Mouse (Mus musculus) liver, embryonic 15.5 days (tissue): ENCODE measurements around the gene Xpo4. TPM values are rescaled to one million over a fixed set of nuclear protein-coding genes. Genes with fewer than 3 reads are reported as not detected.

Source experiments
- ATAC-seq: fragments of 200-750 bp; cut with Nextera tagmentation; 2 replicates; pipeline ENCODE4 v1.8.0; 2017; ENCODE audit warnings: moderate number of reproducible peaks, mild to moderate bottlenecking, moderate library complexity; ENCODE audit not compliant: insufficient read depth
- H3K27ac ChIP-seq: fragments of 300-500 bp; sonication (generic); replicated peaks from 2 replicates; pipeline ENCODE4 v1.5.1; 2015; ENCODE audit warnings: mild to moderate bottlenecking, inconsistent platforms
- H3K27me3 ChIP-seq: fragments of 300-500 bp; sonication (generic); 2 replicates; pipeline ENCODE4 v1.6.1; 2015; ENCODE audit warnings: mild to moderate bottlenecking, inconsistent platforms
- H3K36me3 ChIP-seq: fragments of 300-500 bp; sonication (generic); replicated peaks from 2 replicates; pipeline ENCODE4 v1.6.1; 2015; ENCODE audit warnings: moderate library complexity, mild to moderate bottlenecking, inconsistent platforms
- H3K4me1 ChIP-seq: fragments of 300-500 bp; sonication (generic); replicated peaks from 2 replicates; pipeline ENCODE4 v1.6.1; 2015; ENCODE audit warnings: inconsistent platforms
- H3K4me2 ChIP-seq: fragments of 300-500 bp; sonication (generic); 2 replicates; pipeline ENCODE4 v1.6.1; 2015; ENCODE audit warnings: moderate library complexity, mild to moderate bottlenecking, inconsistent platforms
- H3K4me3 ChIP-seq: fragments of 300-500 bp; sonication (generic); replicated peaks from 2 replicates; pipeline ENCODE4 v1.5.1; 2015; ENCODE audit warnings: mild to moderate bottlenecking, inconsistent platforms
- H3K9ac ChIP-seq: fragments of 300-500 bp; sonication (generic); 2 replicates; pipeline ENCODE4 v1.6.1; 2015; ENCODE audit warnings: moderate library complexity, mild to moderate bottlenecking, inconsistent platforms
- H3K9me3 ChIP-seq: fragments of 300-500 bp; sonication (generic); replicated peaks from 2 replicates; pipeline ENCODE4 v1.6.1; 2016; ENCODE audit warnings: inconsistent platforms
- WGBS: fragments of 180-500 bp; shearing (Covaris S2); methylation state at CpG from one replicate; pipeline ENCODE4 v1.1.7; 2015; ENCODE audit warnings: mixed read lengths; ENCODE audit not compliant: insufficient replicate concordance; 5-methylcytosine and 5-hydroxymethylcytosine counted together
- polyA plus RNA-seq: library from polyadenylated mRNA; unstranded; fragments of >200 nt; fragmentation: Nextera tagmentation; extraction: Ambion mirVana; gene quantifications from 2 replicates; pipeline ENCODE4 v1.2.1, GENCODE M21; 2015

Xpo4 gene
- polyA plus RNA-seq, 1 experiment from 2014 or later = 11.8 TPM

- Histone ChIP-seq H3K27me3 (no peaks in the 10 kb centered on the region), H3K9ac (no peak overlapping the region), H3K27ac (no peak overlapping the region), H3K4me2 (no peak overlapping the region), H3K9me3 (no peaks in the 10 kb centered on the region), H3K4me3 (no peak overlapping the region), H3K4me1 (peaks cover 4% of the 10 kb centered on the region; the same call in 1 of the 2 replicates), H3K36me3 (peaks cover 28% of the 10 kb centered on the region)
- 67% methylated on average over 4 of the region's 4 CpGs for WGBS
- no peak for ATAC-seq
Measured at GRCm38 (mm10) chr14:57609816-57610329, 55.4 kb downstream of the Xpo4 start.

DNA sequence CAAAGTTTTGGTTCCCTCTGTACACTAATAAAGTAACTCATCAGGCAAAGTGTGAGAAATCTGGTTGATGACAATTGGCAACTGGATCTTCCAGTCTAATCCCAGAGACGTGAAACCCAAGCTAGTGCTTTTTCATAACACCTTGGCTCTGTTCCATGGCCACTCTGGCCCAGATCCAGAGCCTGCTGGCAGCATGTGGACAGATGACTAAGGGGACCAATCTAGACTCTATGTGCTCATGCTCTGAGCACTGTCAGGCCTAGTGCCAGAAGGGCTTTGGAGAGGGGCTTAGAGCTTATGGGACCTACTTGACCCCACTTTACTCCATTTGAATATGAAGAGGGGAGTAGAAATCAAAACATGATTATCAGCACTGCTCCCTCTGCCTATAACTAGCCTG, 57.7 kb downstream of the Xpo4 start:
- Histone ChIP-seq H3K4me1 (peaks cover 4% of the 10 kb centered on the region; the same call in 1 of the 2 replicates), H3K9ac (no peak overlapping the region), H3K4me2 (no peak overlapping the region), H3K27me3 (no peaks in the 10 kb centered on the region), H3K36me3 (peaks cover 41% of the 10 kb centered on the region), H3K9me3 (no peaks in the 10 kb centered on the region), H3K4me3 (no peak overlapping the region), H3K27ac (no peak overlapping the region)
- WGBS = 56% methylated on average over 1 of the region's 1 CpGs
- peak; percentile 57; the same call in 1 of the 2 replicates for ATAC-seq

DNA sequence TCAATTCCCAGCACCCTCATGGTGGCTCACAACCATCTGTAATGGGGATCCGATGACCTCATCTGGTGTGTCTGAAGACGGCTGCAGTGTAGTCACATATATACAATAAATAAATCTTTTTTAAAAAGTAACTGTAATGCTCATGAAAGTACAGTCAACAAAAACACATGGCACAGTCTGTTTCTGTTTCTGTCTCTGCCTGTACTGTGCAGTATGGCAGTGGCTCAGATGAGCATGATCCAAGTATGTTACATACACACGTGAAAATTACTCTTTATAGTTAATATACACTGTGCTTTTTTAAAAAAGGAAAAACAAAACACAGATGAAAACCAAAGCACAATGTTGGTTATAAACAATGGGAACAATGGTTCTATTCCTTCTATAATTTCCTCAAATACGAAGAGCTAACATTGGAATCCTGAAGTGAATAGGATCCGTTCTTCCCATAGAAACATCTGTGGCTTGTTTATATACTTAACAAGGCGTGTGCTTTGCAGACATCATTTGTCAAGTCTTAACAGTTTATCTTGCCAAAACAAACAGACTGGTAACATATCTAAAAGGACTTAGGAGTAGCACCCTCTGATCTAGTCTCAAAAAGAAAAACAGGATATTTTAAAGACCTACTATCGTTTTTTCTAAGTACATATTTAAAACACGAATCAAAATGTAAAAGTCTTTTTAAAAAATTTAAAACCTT, 58.4 kb downstream of the Xpo4 start:
- no peak overlapping the region for H3K4me2 ChIP-seq
- no peaks in the 10 kb centered on the region for H3K9me3 ChIP-seq
- no peak overlapping the region for H3K27ac ChIP-seq
- H3K27me3 ChIP-seq = no peaks in the 10 kb centered on the region
- 76% methylated on average over 8 of the region's 8 CpGs for WGBS
- peaks cover 4% of the 10 kb centered on the region; the same call in 1 of the 2 replicates for H3K4me1 ChIP-seq
- ATAC-seq = no peak
- no peak overlapping the region for H3K9ac ChIP-seq
- peaks cover 47% of the 10 kb centered on the region for H3K36me3 ChIP-seq
- no peak overlapping the region for H3K4me3 ChIP-seq

DNA sequence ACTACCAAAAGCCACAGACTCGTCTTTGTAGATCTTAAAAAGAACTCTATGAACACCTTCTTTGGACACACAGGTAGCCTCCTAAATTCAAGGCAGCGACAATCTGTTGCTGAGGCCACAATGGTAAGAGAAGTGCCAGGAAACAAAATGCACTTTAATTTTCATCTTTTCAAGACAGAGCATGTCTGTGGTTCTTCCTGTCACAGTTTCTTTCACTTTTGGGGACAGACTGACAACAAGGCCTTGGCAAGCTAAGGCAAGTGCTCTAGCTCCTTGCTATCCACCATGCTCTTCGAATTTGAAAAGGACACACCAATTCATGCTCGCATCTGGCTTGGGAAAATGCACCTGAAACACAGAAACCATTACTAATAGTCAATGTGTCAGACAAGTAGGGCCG, 72.0 kb downstream of the Xpo4 start:
- H3K4me3 ChIP-seq = no peak overlapping the region
- WGBS = 83% methylated on average over 5 of the region's 5 CpGs
- no peak overlapping the region for H3K9ac ChIP-seq
- H3K9me3 ChIP-seq = no peaks in the 10 kb centered on the region
- H3K27me3 ChIP-seq = no peaks in the 10 kb centered on the region
- no peak overlapping the region for H3K4me2 ChIP-seq
- no peak overlapping the region for H3K27ac ChIP-seq
- no peaks in the 10 kb centered on the region for H3K4me1 ChIP-seq
- H3K36me3 ChIP-seq = peaks cover 75% of the 10 kb centered on the region
- ATAC-seq = no peak

GRCm38 (mm10) chr14:57591830-57592229, 73.4 kb downstream of the Xpo4 start:
- H3K4me1 ChIP-seq = no peaks in the 10 kb centered on the region
- H3K9me3 ChIP-seq = no peaks in the 10 kb centered on the region
- peaks cover 84% of the 10 kb centered on the region for H3K36me3 ChIP-seq
- 60% methylated on average over 3 of the region's 3 CpGs for WGBS
- no peak for ATAC-seq
- no peak overlapping the region for H3K27ac ChIP-seq
- H3K9ac ChIP-seq = no peak overlapping the region
- H3K27me3 ChIP-seq = no peaks in the 10 kb centered on the region
- H3K4me2 ChIP-seq = no peak overlapping the region
- H3K4me3 ChIP-seq = no peak overlapping the region

DNA sequence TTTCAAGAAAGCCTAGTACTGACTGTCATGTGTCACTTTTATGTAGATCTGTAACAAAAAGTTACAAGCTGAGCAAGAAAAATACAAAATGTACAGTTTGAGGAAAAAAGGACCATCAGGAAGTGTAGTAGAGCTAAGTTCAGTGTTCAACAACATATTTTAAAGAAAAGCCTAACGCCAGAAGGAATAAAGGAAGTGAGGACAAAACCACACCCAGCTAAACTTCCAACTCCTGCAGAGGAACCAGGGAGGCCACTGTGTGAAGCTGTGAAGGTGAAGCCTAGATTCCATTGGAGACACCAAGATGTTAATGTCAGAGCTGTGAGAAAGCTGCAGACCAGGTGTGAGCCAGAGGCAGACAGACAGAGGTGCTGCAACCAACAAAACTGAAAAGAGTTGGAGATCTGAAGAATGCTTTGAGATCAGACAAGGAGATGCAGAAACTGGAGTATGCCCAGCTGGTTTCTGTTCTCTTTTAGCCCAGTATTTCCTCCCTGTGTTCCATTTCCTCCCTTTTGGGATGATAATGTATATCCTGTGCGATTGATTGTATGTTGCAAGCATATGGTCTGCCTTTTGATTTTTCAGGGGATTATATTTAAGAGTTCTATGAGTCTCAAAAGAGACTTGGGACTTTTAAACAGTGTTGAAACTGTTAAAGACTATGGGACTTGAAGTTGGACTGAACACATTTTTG, 88.7 kb downstream of the Xpo4 start:
- ATAC-seq = no peak
- Histone ChIP-seq H3K4me3 (no peak overlapping the region), H3K4me1 (no peaks in the 10 kb centered on the region), H3K4me2 (no peak overlapping the region), H3K9me3 (no peaks in the 10 kb centered on the region), H3K36me3 (peaks cover 27% of the 10 kb centered on the region), H3K27ac (no peak overlapping the region), H3K27me3 (no peaks in the 10 kb centered on the region), H3K9ac (no peak overlapping the region)
- WGBS = 74% methylated on average over 2 of the region's 2 CpGs

DNA sequence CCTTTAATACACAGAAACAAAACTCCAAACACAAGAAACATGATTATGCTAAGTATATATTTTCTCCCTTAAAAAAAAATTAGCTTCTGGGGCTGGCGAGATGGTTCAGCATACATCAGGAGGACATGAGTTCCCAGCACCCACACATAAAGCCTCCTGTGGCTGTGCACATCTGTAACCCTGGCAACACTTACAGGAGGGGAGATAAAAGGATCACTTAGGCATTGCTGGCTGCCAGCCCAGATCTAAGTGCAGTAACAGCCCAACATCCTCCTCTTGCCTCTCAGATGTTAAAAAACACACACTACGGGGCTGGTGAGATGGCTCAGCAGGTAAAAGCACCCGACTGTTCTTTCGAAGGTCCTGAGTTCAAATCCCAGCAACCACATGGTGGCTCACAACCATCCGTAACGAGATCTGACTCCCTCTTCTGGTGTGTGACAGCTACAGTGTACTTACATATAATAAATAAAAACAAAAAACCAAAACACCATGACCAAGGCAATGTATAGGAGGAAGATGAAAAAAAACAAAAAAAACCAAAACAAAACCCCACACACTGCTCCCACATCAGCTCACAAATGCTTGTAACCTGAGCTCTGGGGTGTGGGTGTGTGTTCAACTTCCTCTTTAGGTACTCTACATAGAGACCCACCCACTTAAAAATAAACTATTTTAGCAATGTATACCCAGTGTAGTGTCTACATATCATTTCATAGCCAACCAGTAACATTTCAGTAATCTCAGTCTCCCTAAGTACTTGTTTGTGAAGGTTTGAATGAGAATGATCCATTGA, 90.2 kb downstream of the Xpo4 start:
- Histone ChIP-seq H3K27ac (no peak overlapping the region), H3K9me3 (no peaks in the 10 kb centered on the region), H3K9ac (no peak overlapping the region), H3K4me2 (no peak overlapping the region), H3K36me3 (peaks cover 17% of the 10 kb centered on the region), H3K27me3 (no peaks in the 10 kb centered on the region), H3K4me3 (no peak overlapping the region), H3K4me1 (peaks cover 9% of the 10 kb centered on the region)
- no peak for ATAC-seq
- WGBS = 72% methylated on average over 6 of the region's 6 CpGs

GRCm38 (mm10) chr14:57571155-57572133, 93.8 kb downstream of the Xpo4 start, which contains the start of gene Eef1akmt1:
TSS of gene Eef1akmt1 (minus strand) at chr14:57571612.
- Histone ChIP-seq H3K4me2 (peak within 1 kb of the TSS; percentile 81), H3K9me3 (no peaks in the 10 kb centered on the region), H3K27me3 (no peaks in the 10 kb centered on the region), H3K9ac (peak within 1 kb of the TSS; percentile 59), H3K36me3 (peaks cover 2% of the 10 kb centered on the region), H3K4me3 (peak within 1 kb of the TSS; percentile 73), H3K27ac (peak within 1 kb of the TSS; percentile 80), H3K4me1 (peaks cover 13% of the 10 kb centered on the region)
- WGBS = 5% methylated on average over 35 of the region's 35 CpGs
- peak; percentile 98 for ATAC-seq

DNA sequence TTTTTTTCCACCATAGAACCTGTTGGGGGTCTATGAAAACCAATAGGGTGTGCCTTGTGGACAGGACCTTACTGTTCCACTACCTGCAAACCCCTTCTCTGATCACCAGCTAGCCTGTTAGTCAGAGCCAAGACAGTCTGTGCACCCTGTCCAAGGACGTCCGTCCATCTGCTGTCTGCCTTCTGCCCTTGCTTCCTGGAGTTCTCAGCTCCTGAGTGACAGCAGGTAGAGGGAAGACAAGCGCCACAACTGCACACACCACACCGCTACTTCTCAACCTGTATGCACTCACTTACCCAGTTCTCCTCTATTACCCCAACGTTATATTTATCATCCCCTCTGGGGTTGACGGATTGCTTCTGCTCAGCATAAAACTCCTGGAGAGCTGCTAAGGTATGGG, 99.6 kb downstream of the Xpo4 start:
- Histone ChIP-seq H3K9ac (no peak overlapping the region), H3K27me3 (no peaks in the 10 kb centered on the region), H3K27ac (no peak overlapping the region), H3K4me3 (no peak overlapping the region), H3K4me1 (peaks cover 8% of the 10 kb centered on the region), H3K4me2 (no peak overlapping the region), H3K36me3 (no peaks in the 10 kb centered on the region), H3K9me3 (no peaks in the 10 kb centered on the region)
- ATAC-seq = no peak
- WGBS = 75% methylated on average over 6 of the region's 6 CpGs

DNA sequence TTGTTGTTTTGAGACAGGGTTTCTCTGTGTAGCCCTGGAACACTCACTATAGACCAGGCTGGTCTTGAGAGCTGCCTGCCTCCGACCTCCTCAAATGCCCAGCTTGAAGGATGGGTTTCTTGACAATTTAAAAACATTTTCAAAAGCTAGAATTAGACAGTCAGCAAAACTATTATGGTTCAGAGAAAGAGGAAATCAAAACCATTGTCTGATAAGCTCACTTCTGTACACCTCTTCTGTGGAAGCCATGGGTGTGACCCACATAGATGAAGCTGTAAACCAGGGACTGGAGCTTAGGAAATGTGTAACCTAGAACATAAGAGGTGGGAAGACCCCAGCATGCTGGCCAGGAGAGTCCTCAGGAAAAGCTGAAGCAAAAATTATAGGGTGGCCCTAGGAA, 108.3 kb downstream of the Xpo4 start:
- Histone ChIP-seq H3K4me2 (no peak overlapping the region), H3K27ac (no peak overlapping the region), H3K4me3 (no peak overlapping the region), H3K9ac (no peak overlapping the region), H3K9me3 (no peaks in the 10 kb centered on the region), H3K4me1 (no peaks in the 10 kb centered on the region), H3K36me3 (no peaks in the 10 kb centered on the region), H3K27me3 (no peaks in the 10 kb centered on the region)
- WGBS = 69% methylated on average over 1 of the region's 1 CpGs
- no peak for ATAC-seq
